9 mouse cellular contexts compared by ENCODE assay signal in the genomic region with DNA sequence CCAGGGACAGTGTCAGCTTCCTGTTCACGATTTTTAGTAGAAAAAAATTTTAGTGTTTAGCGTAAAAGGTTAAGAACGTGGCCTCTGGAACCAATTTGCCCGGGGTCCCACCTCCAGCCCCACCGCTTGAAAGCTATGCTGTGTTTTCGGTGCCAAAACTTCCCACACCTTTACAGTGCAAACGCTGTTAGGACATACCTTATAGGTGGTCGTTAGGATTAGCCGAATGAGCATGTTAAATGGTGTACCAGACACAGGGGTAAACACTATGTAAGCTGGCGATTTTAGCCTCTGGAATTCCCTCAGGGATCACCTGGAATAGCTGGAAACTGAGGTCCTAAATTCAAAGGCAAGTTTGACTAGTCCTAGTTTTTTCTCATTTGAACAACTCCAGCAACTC. TPM values are rescaled to one million over a fixed set of nuclear protein-coding genes. Genes with fewer than 3 reads are reported as not detected.
DNase-seq lines count a peak whose midpoint lies in the region; ATAC-seq and TF ChIP-seq lines count a peak whose summit lies in the region.
"Had no signal": no experiment of that assay in that cellular context is flagged by ENCODE, and none has a peak within 500 bp of the region (broad histone marks: within the 10 kb centered on the region; RNA-seq: fewer than 3 reads in every experiment).

No protein-coding gene starts in this region.

- WGBS in kidney, embryonic 16.5 days, result 7% methylated on average over 10 of the region's 10 CpGs
- 9% methylated on average over 10 of the region's 10 CpGs for WGBS in hindbrain, embryonic 14.5 days
- WGBS in midbrain, embryonic 15.5 days, result 8% methylated on average over 10 of the region's 10 CpGs

- no peak for TF ChIP-seq POLR2A in cortical plate, adult 2 months (IDR thresholded peaks at IDR 0.05; ENCODE audit: extremely low read depth, insufficient read depth, low read length)

- peaks cover 46% of the 10 kb centered on the region for H3K36me3 ChIP-seq in kidney, embryonic 16.5 days (ENCODE audit: insufficient read depth, low read length)
- H3K36me3 ChIP-seq in hindbrain, embryonic 14.5 days (replicated peaks; ENCODE audit: control insufficient read depth, insufficient read depth), result peaks cover 59% of the 10 kb centered on the region
- H3K36me3 ChIP-seq in midbrain, embryonic 15.5 days (replicated peaks), result peaks cover 36% of the 10 kb centered on the region

- H3K4me1 ChIP-seq in kidney, embryonic 16.5 days (ENCODE audit: insufficient read depth, low read length), result peaks cover 38% of the 10 kb centered on the region
- H3K4me1 ChIP-seq in cortical plate, adult 2 months (ENCODE audit: control insufficient read depth, insufficient read depth, low read length), result no peaks in the 10 kb centered on the region; the same call in 1 of the 2 replicates
- H3K4me1 ChIP-seq in hindbrain, embryonic 14.5 days (replicated peaks; ENCODE audit: control insufficient read depth, insufficient read depth, low read length), result peaks cover 25% of the 10 kb centered on the region
- peaks cover 51% of the 10 kb centered on the region for H3K4me1 ChIP-seq in midbrain, embryonic 15.5 days

- no peak overlapping the region for H3K27ac ChIP-seq in kidney, embryonic 16.5 days (ENCODE audit: low read length)
- H3K27ac ChIP-seq in cortical plate, adult 2 months (ENCODE audit: insufficient read depth, low read length), result no peak overlapping the region
- H3K27ac ChIP-seq in hindbrain, embryonic 14.5 days, result peak overlapping the region; percentile 90
- H3K27ac ChIP-seq in midbrain, embryonic 15.5 days, result peak overlapping the region; percentile 94

- TF ChIP-seq CTCF in cortical plate, adult 2 months (IDR thresholded peaks at IDR 0.05; ENCODE audit: extremely low read depth, insufficient read depth, low read length), result no peak

- H3K27me3 ChIP-seq in kidney, embryonic 16.5 days (ENCODE audit: insufficient read depth, low read length), result no peaks in the 10 kb centered on the region
- H3K27me3 ChIP-seq in hindbrain, embryonic 14.5 days (ENCODE audit: control insufficient read depth, insufficient read depth, low read length), result no peaks in the 10 kb centered on the region
- H3K27me3 ChIP-seq in midbrain, embryonic 15.5 days (replicated peaks), result no peaks in the 10 kb centered on the region

- peak overlapping the region; percentile 87 for H3K4me3 ChIP-seq in kidney, embryonic 16.5 days (ENCODE audit: low read length)
- H3K4me3 ChIP-seq in cortical plate, adult 2 months (ENCODE audit: insufficient read depth, low read length), result peak overlapping the region; percentile 80
- H3K4me3 ChIP-seq in hindbrain, embryonic 14.5 days (replicated peaks; ENCODE audit: low read length), result peak overlapping the region; percentile 83
- H3K4me3 ChIP-seq in midbrain, embryonic 15.5 days, result peak overlapping the region; percentile 94

- no peaks in the 10 kb centered on the region for H3K9me3 ChIP-seq in kidney, embryonic 16.5 days (ENCODE audit: low read length)
- no peaks in the 10 kb centered on the region for H3K9me3 ChIP-seq in hindbrain, embryonic 14.5 days (ENCODE audit: control insufficient read depth, low read length)
- H3K9me3 ChIP-seq in midbrain, embryonic 15.5 days, result no peaks in the 10 kb centered on the region

- DNase-seq in kidney, postnatal 4 days, result no peak
- no peak for DNase-seq in hindbrain, embryonic 14.5 days (ENCODE audit: low spot score)
- DNase-seq in frontal cortex, postnatal 10 days (ENCODE audit: low spot score in 2 of 2), result no peak
- DNase-seq in urinary bladder, postnatal 25 days (ENCODE audit: low spot score), result no peak
- no peak for DNase-seq in left cerebral cortex, adult 8-10 months (ENCODE audit: low spot score in 2 of 2)
- DNase-seq: kidney, adult 18-20 months had no signal

- H3K9ac ChIP-seq in kidney, embryonic 16.5 days (replicated peaks; ENCODE audit: low read length), result peak overlapping the region; percentile 75
- H3K9ac ChIP-seq in hindbrain, embryonic 14.5 days, result peak overlapping the region; percentile 86
- H3K9ac ChIP-seq in midbrain, embryonic 15.5 days, result peak overlapping the region; percentile 82

- no peak for ATAC-seq in kidney, embryonic 16.5 days (ENCODE audit: low FRiP score, low TSS enrichment)
- ATAC-seq in hindbrain, embryonic 14.5 days (ENCODE audit: low FRiP score), result no peak
- no peak for ATAC-seq in midbrain, embryonic 15.5 days (replicated peaks)

- peak overlapping the region; percentile 74 for H3K4me2 ChIP-seq in kidney, embryonic 16.5 days (replicated peaks; ENCODE audit: low read depth, low read length)
- H3K4me2 ChIP-seq in hindbrain, embryonic 14.5 days (replicated peaks), result peak overlapping the region; percentile 75
- H3K4me2 ChIP-seq in midbrain, embryonic 15.5 days, result peak overlapping the region; percentile 79

RNA-seq across cellular contexts. Expression of a gene that starts 0.5 kb away (rescaled TPM):
- 1,660 and 1,786 TPM in 2 replicates for polyA plus RNA-seq in kidney, embryonic 16.5 days (2015; fragmentation: Nextera tagmentation; extraction: Ambion mirVana)
- 410 and 435 TPM in 2 replicates for polyA plus RNA-seq in cortical plate, adult 2 months (2012; rRNA removed)
- 804 and 966 TPM in 2 replicates for polyA plus RNA-seq in hindbrain, embryonic 14.5 days (2014; fragmentation: Nextera tagmentation; extraction: Ambion mirVana)
- polyA plus RNA-seq in midbrain, embryonic 15.5 days (2015; fragmentation: Nextera tagmentation; extraction: Ambion mirVana), result 689 and 743 TPM in 2 replicates
- total RNA-seq in left cerebral cortex, adult 8-10 months (2022), result 100 to 1,000 TPM; 328 to 351 (median 339) TPM

RNA-seq across cellular contexts. Expression of a gene that starts 0.7 kb away (rescaled TPM):
- 51.9 and 54.7 TPM in 2 replicates for polyA plus RNA-seq in kidney, embryonic 16.5 days (2015; fragmentation: Nextera tagmentation; extraction: Ambion mirVana)
- polyA plus RNA-seq in cortical plate, adult 2 months (2012; rRNA removed), result 79.3 and 82.2 TPM in 2 replicates
- polyA plus RNA-seq in hindbrain, embryonic 14.5 days (2014; fragmentation: Nextera tagmentation; extraction: Ambion mirVana), result 56.0 and 56.6 TPM in 2 replicates
- polyA plus RNA-seq in midbrain, embryonic 15.5 days (2015; fragmentation: Nextera tagmentation; extraction: Ambion mirVana), result 80.9 and 84.4 TPM in 2 replicates
- total RNA-seq in left cerebral cortex, adult 8-10 months (2022), result 10 to 100 TPM; 70.6 to 79.6 (median 72.8) TPM

RNA-seq across cellular contexts. Expression of a gene that starts 5.0 kb away (rescaled TPM):
- 6.2 and 6.9 TPM in 2 replicates for polyA plus RNA-seq in kidney, embryonic 16.5 days (2015; fragmentation: Nextera tagmentation; extraction: Ambion mirVana)
- 7.0 and 7.8 TPM in 2 replicates for polyA plus RNA-seq in cortical plate, adult 2 months (2012; rRNA removed)
- polyA plus RNA-seq in hindbrain, embryonic 14.5 days (2014; fragmentation: Nextera tagmentation; extraction: Ambion mirVana), result 7.8 and 9.2 TPM in 2 replicates
- 14.9 and 15.1 TPM in 2 replicates for polyA plus RNA-seq in midbrain, embryonic 15.5 days (2015; fragmentation: Nextera tagmentation; extraction: Ambion mirVana)
- 1 to 10 TPM; 5.8 to 6.9 (median 6.2) TPM for total RNA-seq in left cerebral cortex, adult 8-10 months (2022)

RNA-seq across cellular contexts. Expression of a gene that starts 15.9 kb away (rescaled TPM):
- 32.7 and 37.7 TPM in 2 replicates for polyA plus RNA-seq in kidney, embryonic 16.5 days (2015; fragmentation: Nextera tagmentation; extraction: Ambion mirVana)
- polyA plus RNA-seq in cortical plate, adult 2 months (2012; rRNA removed), result 13.5 TPM in 2 replicates
- 15.6 and 19.5 TPM in 2 replicates for polyA plus RNA-seq in hindbrain, embryonic 14.5 days (2014; fragmentation: Nextera tagmentation; extraction: Ambion mirVana)
- 25.9 and 26.2 TPM in 2 replicates for polyA plus RNA-seq in midbrain, embryonic 15.5 days (2015; fragmentation: Nextera tagmentation; extraction: Ambion mirVana)
- total RNA-seq in left cerebral cortex, adult 8-10 months (2022), result 10 to 100 TPM; 10.9 to 14.7 (median 13.7) TPM

RNA-seq across cellular contexts. Expression of a gene that starts 16.2 kb away (rescaled TPM):
- 168 and 174 TPM in 2 replicates for polyA plus RNA-seq in kidney, embryonic 16.5 days (2015; fragmentation: Nextera tagmentation; extraction: Ambion mirVana)
- 113 and 116 TPM in 2 replicates for polyA plus RNA-seq in cortical plate, adult 2 months (2012; rRNA removed)
- 157 and 161 TPM in 2 replicates for polyA plus RNA-seq in hindbrain, embryonic 14.5 days (2014; fragmentation: Nextera tagmentation; extraction: Ambion mirVana)
- polyA plus RNA-seq in midbrain, embryonic 15.5 days (2015; fragmentation: Nextera tagmentation; extraction: Ambion mirVana), result 178 TPM in 2 replicates
- total RNA-seq in left cerebral cortex, adult 8-10 months (2022), result 100 to 1,000 TPM in 1 of 4 experiments, 10 to 100 TPM in 3; 81.6 to 112 (median 95.7) TPM

Comparison
In these comparisons a context has a peak if more than half of its experiments do, and no peak if none do; other contexts are left out.
1. H3K27ac ChIP-seq: peak in hindbrain, embryonic 14.5 days (single experiment) and midbrain, embryonic 15.5 days (single experiment); none in kidney, embryonic 16.5 days (single experiment) and cortical plate, adult 2 months (single experiment).
2. Peak in every context shown above with its lines, with median percentiles within 50 percentile points of each other: H3K4me2 ChIP-seq, H3K4me3 ChIP-seq and H3K9ac ChIP-seq.